Comparison of ENCODE assay signal across 22 mouse cellular contexts in genomic region chr6:5433887-5434286, GRCm38 (mm10). TPM values are rescaled to one million over a fixed set of nuclear protein-coding genes. Genes with fewer than 3 reads are reported as not detected.
DNase-seq lines count a peak whose midpoint lies in the region; ATAC-seq lines count a peak whose summit lies in the region.
"Had no signal": no experiment of that assay in that cellular context is flagged by ENCODE, and none has a peak within 500 bp of the region (broad histone marks: within the 10 kb centered on the region; RNA-seq: fewer than 3 reads in every experiment).

No protein-coding gene starts in this region.

- no peaks in the 10 kb centered on the region for H3K4me1 ChIP-seq in forebrain, embryonic 11.5 days (replicated peaks; ENCODE audit: control insufficient read depth, insufficient read depth, low read length)
- H3K4me1 ChIP-seq in forebrain, embryonic 10.5 days: no peaks in the 10 kb centered on the region
- no peaks in the 10 kb centered on the region for H3K4me1 ChIP-seq in neural tube, embryonic 13.5 days (replicated peaks)
- peaks cover 5% of the 10 kb centered on the region for H3K4me1 ChIP-seq in forebrain, embryonic 15.5 days
- no peaks in the 10 kb centered on the region for H3K4me1 ChIP-seq in neural tube, embryonic 15.5 days
- no peaks in the 10 kb centered on the region for H3K4me1 ChIP-seq in midbrain, embryonic 13.5 days (replicated peaks)
- H3K4me1 ChIP-seq: embryonic facial prominence, embryonic 13.5 days; heart, embryonic 15.5 days had no signal

- 47% methylated on average over 2 of the region's 2 CpGs for WGBS in forebrain, embryonic 11.5 days
- 64% methylated on average over 2 of the region's 2 CpGs for WGBS in forebrain, embryonic 10.5 days
- 76% methylated on average over 2 of the region's 2 CpGs for WGBS in neural tube, embryonic 13.5 days
- 23% methylated on average over 2 of the region's 2 CpGs for WGBS in forebrain, embryonic 15.5 days
- 76% methylated on average over 2 of the region's 2 CpGs for WGBS in neural tube, embryonic 15.5 days
- WGBS in midbrain, embryonic 13.5 days: 74% methylated on average over 2 of the region's 2 CpGs

- no peak for DNase-seq in forebrain, embryonic 11.5 days (ENCODE audit: low spot score)
- DNase-seq in forebrain, embryonic 10.5 days (ENCODE audit: extremely low spot score, low spot score): no peak
- no peak for DNase-seq in neural tube, embryonic 10.5 days (ENCODE audit: extremely low spot score, low spot score)
- no peak for DNase-seq in adrenal gland, postnatal 25 days
- DNase-seq: adrenal gland, adult 8-10 months; B cell, adult 2 months; cerebellum, adult 18-20 months; cerebellum, adult 9-11 months; cerebellum, postnatal 36 days; gastrocnemius, postnatal 10 days; heart, adult 2 months; heart, postnatal 14 days had no signal

- H3K36me3 ChIP-seq in forebrain, embryonic 11.5 days (ENCODE audit: control insufficient read depth, insufficient read depth, low read length): no peaks in the 10 kb centered on the region
- no peaks in the 10 kb centered on the region for H3K36me3 ChIP-seq in forebrain, embryonic 10.5 days (replicated peaks)
- no peaks in the 10 kb centered on the region for H3K36me3 ChIP-seq in neural tube, embryonic 13.5 days
- H3K36me3 ChIP-seq in forebrain, embryonic 15.5 days: no peaks in the 10 kb centered on the region
- H3K36me3 ChIP-seq in neural tube, embryonic 15.5 days: no peaks in the 10 kb centered on the region
- H3K36me3 ChIP-seq in midbrain, embryonic 13.5 days: no peaks in the 10 kb centered on the region
- H3K36me3 ChIP-seq: embryonic facial prominence, embryonic 13.5 days; G1E; heart, embryonic 15.5 days had no signal

- peak; percentile 53; the same call in 1 of the 2 replicates for ATAC-seq in forebrain, embryonic 11.5 days (replicated peaks; ENCODE audit: low FRiP score)
- peak; percentile 50; the same call in 1 of the 2 replicates for ATAC-seq in neural tube, embryonic 13.5 days (ENCODE audit: low read depth)
- peak; percentile 70 for ATAC-seq in forebrain, embryonic 15.5 days (replicated peaks)
- ATAC-seq in neural tube, embryonic 15.5 days (ENCODE audit: low FRiP score): peak; percentile 50
- ATAC-seq in midbrain, embryonic 13.5 days: no peak
- ATAC-seq: CD4-positive, CD25-positive, alpha-beta regulatory T cell, adult 4 months; intestine, embryonic 16.5 days had no signal

- H3K27me3 ChIP-seq in forebrain, embryonic 11.5 days (ENCODE audit: control insufficient read depth, insufficient read depth, low read length): peaks cover 2% of the 10 kb centered on the region; the same call in 1 of the 2 replicates
- H3K27me3 ChIP-seq in forebrain, embryonic 10.5 days (ENCODE audit: poor library complexity, severe bottlenecking): peaks cover 15% of the 10 kb centered on the region
- H3K27me3 ChIP-seq in neural tube, embryonic 13.5 days: no peaks in the 10 kb centered on the region
- H3K27me3 ChIP-seq in forebrain, embryonic 15.5 days: 0 out of 2 replicates have a peak, but pooled peaks cover 3% of the 10 kb centered on the region
- H3K27me3 ChIP-seq in neural tube, embryonic 15.5 days (replicated peaks): no peaks in the 10 kb centered on the region
- no peaks in the 10 kb centered on the region for H3K27me3 ChIP-seq in midbrain, embryonic 13.5 days
- H3K27me3 ChIP-seq: embryonic facial prominence, embryonic 13.5 days; heart, embryonic 15.5 days had no signal

- no peak overlapping the region for H3K4me2 ChIP-seq in forebrain, embryonic 11.5 days (ENCODE audit: low read depth, low read length, severe bottlenecking)
- H3K4me2 ChIP-seq in neural tube, embryonic 13.5 days: no peak overlapping the region
- no peak overlapping the region for H3K4me2 ChIP-seq in forebrain, embryonic 15.5 days (replicated peaks)
- H3K4me2 ChIP-seq in neural tube, embryonic 15.5 days: no peak overlapping the region
- H3K4me2 ChIP-seq in midbrain, embryonic 13.5 days (replicated peaks): no peak overlapping the region
- H3K4me2 ChIP-seq: embryonic facial prominence, embryonic 13.5 days; heart, embryonic 11.5 days; heart, embryonic 15.5 days had no signal

- no peak overlapping the region for H3K9ac ChIP-seq in forebrain, embryonic 11.5 days (ENCODE audit: low read length)
- H3K9ac ChIP-seq in neural tube, embryonic 13.5 days: no peak overlapping the region
- no peak overlapping the region for H3K9ac ChIP-seq in forebrain, embryonic 15.5 days (replicated peaks)
- no peak overlapping the region for H3K9ac ChIP-seq in neural tube, embryonic 15.5 days (replicated peaks)
- H3K9ac ChIP-seq in midbrain, embryonic 13.5 days (replicated peaks): no peak overlapping the region
- H3K9ac ChIP-seq: embryonic facial prominence, embryonic 13.5 days; heart, embryonic 15.5 days had no signal

- H3K9me3 ChIP-seq in forebrain, embryonic 11.5 days (ENCODE audit: control insufficient read depth, low read length): no peaks in the 10 kb centered on the region
- H3K9me3 ChIP-seq in forebrain, embryonic 10.5 days: no peaks in the 10 kb centered on the region
- H3K9me3 ChIP-seq in neural tube, embryonic 13.5 days: no peaks in the 10 kb centered on the region
- no peaks in the 10 kb centered on the region for H3K9me3 ChIP-seq in forebrain, embryonic 15.5 days
- no peaks in the 10 kb centered on the region for H3K9me3 ChIP-seq in neural tube, embryonic 15.5 days (replicated peaks)
- H3K9me3 ChIP-seq in midbrain, embryonic 13.5 days: no peaks in the 10 kb centered on the region
- H3K9me3 ChIP-seq: embryonic facial prominence, embryonic 13.5 days; G1E; heart, embryonic 15.5 days had no signal

- no peak overlapping the region for H3K27ac ChIP-seq in forebrain, embryonic 11.5 days (ENCODE audit: low read depth, low read length)
- no peak overlapping the region for H3K27ac ChIP-seq in forebrain, embryonic 10.5 days
- no peak overlapping the region for H3K27ac ChIP-seq in neural tube, embryonic 13.5 days (replicated peaks)
- no peak overlapping the region for H3K27ac ChIP-seq in forebrain, embryonic 15.5 days (replicated peaks)
- H3K27ac ChIP-seq in neural tube, embryonic 15.5 days (replicated peaks): no peak overlapping the region
- H3K27ac ChIP-seq in midbrain, embryonic 13.5 days: no peak overlapping the region
- H3K27ac ChIP-seq: embryonic facial prominence, embryonic 13.5 days; heart, adult 2 months; heart, embryonic 15.5 days had no signal

- H3K4me3 ChIP-seq in forebrain, embryonic 11.5 days (ENCODE audit: low read depth, low read length): no peak overlapping the region
- no peak overlapping the region for H3K4me3 ChIP-seq in forebrain, embryonic 10.5 days
- no peak overlapping the region for H3K4me3 ChIP-seq in neural tube, embryonic 13.5 days
- H3K4me3 ChIP-seq in forebrain, embryonic 15.5 days: no peak overlapping the region
- no peak overlapping the region for H3K4me3 ChIP-seq in neural tube, embryonic 15.5 days (replicated peaks)
- H3K4me3 ChIP-seq in midbrain, embryonic 13.5 days (replicated peaks): no peak overlapping the region
- H3K4me3 ChIP-seq: embryonic facial prominence, embryonic 13.5 days; heart, adult 2 months; heart, embryonic 15.5 days had no signal

RNA-seq across cellular contexts. Expression of gene Asb4, which starts 50.7 kb away (rescaled TPM):
- polyA plus RNA-seq in forebrain, embryonic 11.5 days (2014; fragmentation: Nextera tagmentation; extraction: Ambion mirVana): 33.4 and 34.1 TPM in 2 replicates
- 23.0 and 25.3 TPM in 2 replicates for polyA plus RNA-seq in forebrain, embryonic 10.5 days (2016; fragmentation: Nextera tagmentation; extraction: Ambion mirVana)
- polyA plus RNA-seq in neural tube, embryonic 13.5 days (2015; fragmentation: Nextera tagmentation; extraction: Ambion mirVana): 10.4 and 13.8 TPM in 2 replicates
- 14.2 and 15.9 TPM in 2 replicates for polyA plus RNA-seq in forebrain, embryonic 15.5 days (2015; fragmentation: Nextera tagmentation; extraction: Ambion mirVana)
- 11.4 and 11.5 TPM in 2 replicates for polyA plus RNA-seq in neural tube, embryonic 15.5 days (2015; fragmentation: Nextera tagmentation; extraction: Ambion mirVana)
- 17.6 and 18.6 TPM in 2 replicates for polyA plus RNA-seq in midbrain, embryonic 13.5 days (2015; fragmentation: Nextera tagmentation; extraction: Ambion mirVana)
- 2.6 and 3.5 TPM in 2 replicates for total RNA-seq in adrenal gland, postnatal 25 days (2021)
- total RNA-seq: G1E had no signal
